Mouse (Mus musculus): ENCODE data around the gene Ptpn20.

Gene Ptpn20

GRCm38 (mm10) chr14:33677996-33678395 lies 89.0 kb downstream of the Ptpn20 start:
- DNase-seq (ENCODE audit: low spot score) = no peak

- DNase-seq (ENCODE audit: low spot score) = no peak
Observed at GRCm38 (mm10) chr14:33678740-33679139, 89.7 kb downstream of the Ptpn20 start.

- no peak for DNase-seq (ENCODE audit: low spot score)
Observed at GRCm38 (mm10) chr14:33680621-33681020, 91.6 kb downstream of the Ptpn20 start.

- no peak for DNase-seq (ENCODE audit: low spot score)
Observed at GRCm38 (mm10) chr14:33682768-33683167, 93.8 kb downstream of the Ptpn20 start.

- DNase-seq (ENCODE audit: low spot score) = no peak
Observed at GRCm38 (mm10) chr14:33683701-33684100, 94.7 kb downstream of the Ptpn20 start.

- no peak for DNase-seq (ENCODE audit: low spot score)
Observed at GRCm38 (mm10) chr14:33687444-33688028, 98.5 kb downstream of the Ptpn20 start.

GRCm38 (mm10) chr14:33689044-33689443 lies 100.0 kb downstream of the Ptpn20 start:
- DNase-seq (ENCODE audit: low spot score) = no peak

Data from urinary bladder, postnatal 10 days (tissue).